Mouse (Mus musculus): Measurements from ENCODE around the gene Anp32b.

- TF ChIP-seq CTCF (conservative IDR thresholded peaks at IDR 0.05; ENCODE audit: insufficient read depth, insufficient read length, low read depth, low read length) (no peak), POLR2A (IDR thresholded peaks at IDR 0.05; ENCODE audit: low read depth, low read length) (no peak)
Measured at GRCm38 (mm10) chr4:46418851-46419250, 31.9 kb upstream of the Anp32b start.

Measured in kidney, adult 2 months (tissue).